Comparison of ENCODE assay signal across 8 mouse cellular contexts in the genomic region with DNA sequence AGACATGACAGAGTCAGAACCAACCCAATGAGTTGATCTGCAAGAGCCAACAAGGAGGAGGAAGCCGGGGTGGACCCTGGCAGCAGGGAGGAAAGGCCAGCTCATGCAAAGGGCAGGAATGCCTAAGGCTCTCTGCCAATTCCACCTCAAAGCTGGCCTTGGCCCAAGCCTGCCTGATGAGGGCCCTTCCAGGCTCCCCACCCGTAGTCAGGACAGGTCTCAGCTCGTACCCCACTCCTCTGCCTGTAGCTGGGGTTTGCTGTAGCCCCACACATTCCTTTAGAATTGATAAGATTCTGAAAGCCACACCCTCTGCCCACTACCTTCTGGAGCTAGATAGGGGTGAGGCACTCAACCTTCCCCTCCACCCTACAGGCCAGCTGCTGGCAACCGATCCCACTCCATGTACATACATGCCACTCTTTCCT. TPM values are rescaled to one million over a fixed set of nuclear protein-coding genes. Genes with fewer than 3 reads are reported as not detected.
A peak's percentile ranks its signal among the peaks of the same experiment; 100 is the strongest.
DNase-seq lines count a peak whose midpoint lies in the region; ATAC-seq and TF ChIP-seq lines count a peak whose summit lies in the region.

No protein-coding gene starts in this region.

- H3K4me3 ChIP-seq in left cerebral cortex, adult 2 months = no peak overlapping the region

- no peak overlapping the region for H3K27ac ChIP-seq in left cerebral cortex, adult 2 months

- intact Hi-C loops in left cerebral cortex, adult 2 months (cut with DNase I) = loop anchor here (5.0 kb wide), 2 partner anchors 78 to 243 kb away; partner anchors contain the start of gene Zscan20

- DNase-seq in adrenal gland, adult 8-10 months = peak; percentile 70
- peak; percentile 83 to 85 for DNase-seq in kidney, adult 8-10 months
- peak; percentile 85 for DNase-seq in lung, postnatal 14 days
- DNase-seq in right cerebral cortex, postnatal 4 days = no peak
- DNase-seq in left cerebral cortex, adult 2 months (ENCODE audit: extremely low spot score in 1 of 2, low spot score in 2 of 2) = no peak
- no peak for DNase-seq in thymus, postnatal 4 days
- DNase-seq in frontal cortex, adult 2 months (ENCODE audit: extremely low spot score in 1 of 2, low spot score in 1 of 2) = no peak

- ATAC-seq in erythroblast, adult 5-6 weeks (replicated peaks; ENCODE audit: low FRiP score, poor library complexity, severe bottlenecking) = peak; percentile 78

- no peak for TF ChIP-seq CTCF in left cerebral cortex, adult 2 months (IDR thresholded peaks at IDR 0.05)

RNA-seq across cellular contexts. Expression of gene Trim62, which starts 27.8 kb away (rescaled TPM):
- total RNA-seq in adrenal gland, adult 8-10 months (2022) = 10 to 100 TPM in 3 of 4 experiments, 1 to 10 TPM in 1; 9.0 to 14.6 (median 11.1) TPM
- not detected in 2 replicates for total RNA-seq in erythroblast, adult 5-6 weeks (2015; ENCODE audit: low replicate concordance)
- not detected in 2 replicates for total RNA-seq in erythroblast, adult 5-6 weeks (2017; ENCODE audit: low replicate concordance)
- 10 to 100 TPM; 15.3 to 18.8 TPM for total RNA-seq in left cerebral cortex, adult 2 months (2021)
- polyA plus RNA-seq in frontal cortex, adult 2 months (2012; rRNA removed) = 26.0 and 26.5 TPM in 2 replicates

RNA-seq across cellular contexts. Expression of gene Zfp362, which starts 49.8 kb away (rescaled TPM):
- 10 to 100 TPM; 22.1 to 36.6 (median 27.9) TPM for total RNA-seq in adrenal gland, adult 8-10 months (2022)
- 2.1 and 4.6 TPM in 2 replicates for total RNA-seq in erythroblast, adult 5-6 weeks (2015; ENCODE audit: low replicate concordance)
- 0.09 and 0.98 TPM in 2 replicates for total RNA-seq in erythroblast, adult 5-6 weeks (2017; ENCODE audit: low replicate concordance)
- 10 to 100 TPM; 27.1 to 28.1 TPM for total RNA-seq in left cerebral cortex, adult 2 months (2021)
- 30.0 and 32.0 TPM in 2 replicates for polyA plus RNA-seq in frontal cortex, adult 2 months (2012; rRNA removed)

Comparison
In these comparisons a context has a peak if more than half of its experiments do, and no peak if none do; other contexts are left out.
1. DNase-seq: peak in adrenal gland, adult 8-10 months (single experiment), kidney, adult 8-10 months (2 of 2) and lung, postnatal 14 days (single experiment); none in right cerebral cortex, postnatal 4 days (single experiment), left cerebral cortex, adult 2 months (0 of 2), thymus, postnatal 4 days (single experiment) and frontal cortex, adult 2 months (0 of 2).
2. RNA of gene Trim62, which starts 27.8 kb away (total RNA-seq): 15.3 to 18.8 TPM in left cerebral cortex, adult 2 months and 9.0 to 14.6 TPM in adrenal gland, adult 8-10 months; not detected in erythroblast, adult 5-6 weeks; every median in the first group is over 4 times any median in the second.
3. RNA of gene Zfp362, which starts 49.8 kb away (total RNA-seq): 22.1 to 36.6 TPM in adrenal gland, adult 8-10 months and 27.1 to 28.1 TPM in left cerebral cortex, adult 2 months; 0.09 to 4.6 TPM in erythroblast, adult 5-6 weeks; every median in the first group is over 4 times any median in the second.